ENCODE assay signal across 10 mouse cellular contexts in genomic region chr9:102791845-102792244, GRCm38 (mm10). TPM values are rescaled to one million over a fixed set of nuclear protein-coding genes. Genes with fewer than 3 reads are reported as not detected.
DNase-seq lines count a peak whose midpoint lies in the region; ATAC-seq and TF ChIP-seq lines count a peak whose summit lies in the region.
"Had no signal": no experiment of that assay in that cellular context is flagged by ENCODE, and none has a peak within 500 bp of the region (broad histone marks: within the 10 kb centered on the region; RNA-seq: fewer than 3 reads in every experiment).

No protein-coding gene starts in this region.

- WGBS in kidney, adult 2 months: 48% methylated on average over 9 of the region's 9 CpGs
- WGBS in liver, embryonic 15.5 days (ENCODE audit: insufficient replicate concordance): 15% methylated on average over 9 of the region's 9 CpGs
- 71% methylated on average over 9 of the region's 9 CpGs for WGBS in hindbrain, embryonic 16.5 days

- TF ChIP-seq CTCF in kidney, adult 2 months (conservative IDR thresholded peaks at IDR 0.05; ENCODE audit: insufficient read depth, insufficient read length, low read depth, low read length): no peak

- ATAC-seq in common myeloid progenitor, adult 5-6 weeks (replicated peaks; ENCODE audit: low read depth, poor library complexity, severe bottlenecking): peak; percentile 96
- no peak for ATAC-seq in liver, embryonic 15.5 days (ENCODE audit: insufficient read depth)
- ATAC-seq in hindbrain, embryonic 16.5 days: no peak

- H3K4me1 ChIP-seq in kidney, adult 2 months (ENCODE audit: control insufficient read depth, insufficient read depth, low read length): no peaks in the 10 kb centered on the region
- 0 out of 2 replicates have a peak, but pooled peaks cover 3% of the 10 kb centered on the region for H3K4me1 ChIP-seq in liver, embryonic 15.5 days (replicated peaks)
- no peaks in the 10 kb centered on the region for H3K4me1 ChIP-seq in hindbrain, embryonic 16.5 days (ENCODE audit: control insufficient read depth, insufficient read depth, low read depth, low read length)

- H3K9me3 ChIP-seq in liver, embryonic 15.5 days (replicated peaks): no peaks in the 10 kb centered on the region
- no peaks in the 10 kb centered on the region for H3K9me3 ChIP-seq in hindbrain, embryonic 16.5 days (ENCODE audit: control insufficient read depth, low read length)

- H3K4me2 ChIP-seq in liver, embryonic 15.5 days: peak overlapping the region; percentile 29; the same call in 1 of the 2 replicates
- no peak overlapping the region for H3K4me2 ChIP-seq in hindbrain, embryonic 16.5 days (ENCODE audit: low read length)

- no peak for TF ChIP-seq POLR2A in kidney, adult 2 months (IDR thresholded peaks at IDR 0.05; ENCODE audit: low read depth, low read length)

- no peak overlapping the region for H3K9ac ChIP-seq in liver, embryonic 15.5 days
- no peak overlapping the region for H3K9ac ChIP-seq in hindbrain, embryonic 16.5 days (ENCODE audit: low read depth, low read length)

- DNase-seq in kidney, adult 2 months: peak; percentile 51
- DNase-seq in kidney, adult 8-10 months: no peak
- peak; percentile 64 for DNase-seq in CD4-positive helper T cell, adult 2 months (ENCODE audit: low read depth, low spot score)
- no peak for DNase-seq in cerebellum, postnatal 25 days
- no peak for DNase-seq in right cerebral cortex, postnatal 4 days
- DNase-seq: cerebellum, adult 11 months; right cerebral cortex, adult 18-20 months had no signal

- H3K27me3 ChIP-seq in kidney, adult 2 months (replicated peaks; ENCODE audit: control insufficient read depth, insufficient read depth, low read length): no peaks in the 10 kb centered on the region
- peaks cover 31% of the 10 kb centered on the region for H3K27me3 ChIP-seq in liver, embryonic 15.5 days
- H3K27me3 ChIP-seq in hindbrain, embryonic 16.5 days (replicated peaks; ENCODE audit: control insufficient read depth, insufficient read depth, low read length): no peaks in the 10 kb centered on the region

- no peak overlapping the region for H3K27ac ChIP-seq in kidney, adult 2 months (ENCODE audit: insufficient read depth, low read depth, low read length)
- H3K27ac ChIP-seq in liver, embryonic 15.5 days (replicated peaks): no peak overlapping the region
- H3K27ac ChIP-seq in hindbrain, embryonic 16.5 days (ENCODE audit: low read depth, low read length): no peak overlapping the region

- no peaks in the 10 kb centered on the region for H3K36me3 ChIP-seq in kidney, adult 2 months (ENCODE audit: control insufficient read depth, insufficient read depth, low read length)
- no peaks in the 10 kb centered on the region for H3K36me3 ChIP-seq in liver, embryonic 15.5 days (replicated peaks)
- no peaks in the 10 kb centered on the region for H3K36me3 ChIP-seq in hindbrain, embryonic 16.5 days (ENCODE audit: control insufficient read depth, insufficient read depth, low read length)

- no peak overlapping the region for H3K4me3 ChIP-seq in kidney, adult 2 months (ENCODE audit: insufficient read depth, low read depth, low read length)
- H3K4me3 ChIP-seq in liver, embryonic 15.5 days (replicated peaks): no peak overlapping the region
- H3K4me3 ChIP-seq in hindbrain, embryonic 16.5 days (ENCODE audit: low read length): no peak overlapping the region

RNA-seq across cellular contexts. Expression of gene Ryk, which starts 42.9 kb away (rescaled TPM):
- 41.2 and 42.7 TPM in 2 replicates for polyA plus RNA-seq in kidney, adult 2 months (2012; rRNA removed)
- 7.0 and 8.8 TPM in 2 replicates for total RNA-seq in common myeloid progenitor, adult 5-6 weeks (2017)
- polyA plus RNA-seq in liver, embryonic 15.5 days (2015; fragmentation: Nextera tagmentation; extraction: Ambion mirVana): 3.8 and 4.9 TPM in 2 replicates
- 8.9 and 9.9 TPM in 2 replicates for polyA plus RNA-seq in hindbrain, embryonic 16.5 days (2015; fragmentation: Nextera tagmentation; extraction: Ambion mirVana)

Comparison
In these comparisons a context has a peak if more than half of its experiments do, and no peak if none do; other contexts are left out.
1. DNase-seq: peak in kidney, adult 2 months (single experiment) and CD4-positive helper T cell, adult 2 months (single experiment); none in kidney, adult 8-10 months (0 of 2), cerebellum, postnatal 25 days (0 of 2) and right cerebral cortex, postnatal 4 days (single experiment).